Mouse (Mus musculus): ENCODE data around the gene Prkca.

Gene Prkca

DNA sequence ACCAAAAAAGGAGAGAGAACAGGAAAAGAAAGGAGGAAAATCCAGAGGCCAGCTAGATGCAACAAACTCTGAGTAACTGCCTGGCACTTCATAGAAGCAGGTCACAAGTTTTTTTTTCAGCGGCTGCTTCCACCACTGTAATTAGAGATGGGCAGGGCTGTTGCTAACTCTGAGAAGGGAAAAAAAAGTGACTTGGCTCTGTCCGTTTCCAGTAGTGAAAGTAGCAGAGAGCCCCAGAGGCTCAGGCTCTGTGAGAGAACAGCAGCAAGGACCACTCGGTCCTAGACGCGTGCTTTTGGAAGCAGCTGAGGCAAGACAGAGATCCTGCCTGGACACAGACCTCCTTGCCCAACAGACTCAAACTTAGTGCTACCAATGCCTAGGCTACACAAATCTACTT is 7.3 kb downstream of the Prkca start:
- DNase-seq, result peak; percentile 8 to 12

- DNase-seq, result peak; percentile 8 to 13
Observed at GRCm38 (mm10) chr11:108335536-108335935, 8.2 kb downstream of the Prkca start.

DNA sequence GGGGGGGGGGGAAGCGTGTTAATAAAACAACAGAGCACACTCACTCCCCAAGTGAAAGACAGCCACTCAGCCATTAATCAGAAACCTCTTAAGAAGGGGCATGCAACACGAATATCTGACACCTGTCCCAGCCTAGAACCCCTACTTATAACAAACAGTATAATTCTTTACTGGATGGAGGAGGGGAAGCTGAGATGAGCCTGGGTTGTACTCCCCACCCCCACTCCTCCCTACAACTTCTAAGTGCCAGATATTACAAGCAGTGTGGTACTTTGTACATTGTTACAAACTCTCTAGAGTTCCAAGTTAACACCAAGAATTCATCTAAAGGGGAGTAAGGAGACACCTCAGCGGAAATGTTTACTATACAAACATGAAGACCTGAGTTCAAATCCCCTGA is 9.1 kb downstream of the Prkca start:
- DNase-seq, result no peak

DNA sequence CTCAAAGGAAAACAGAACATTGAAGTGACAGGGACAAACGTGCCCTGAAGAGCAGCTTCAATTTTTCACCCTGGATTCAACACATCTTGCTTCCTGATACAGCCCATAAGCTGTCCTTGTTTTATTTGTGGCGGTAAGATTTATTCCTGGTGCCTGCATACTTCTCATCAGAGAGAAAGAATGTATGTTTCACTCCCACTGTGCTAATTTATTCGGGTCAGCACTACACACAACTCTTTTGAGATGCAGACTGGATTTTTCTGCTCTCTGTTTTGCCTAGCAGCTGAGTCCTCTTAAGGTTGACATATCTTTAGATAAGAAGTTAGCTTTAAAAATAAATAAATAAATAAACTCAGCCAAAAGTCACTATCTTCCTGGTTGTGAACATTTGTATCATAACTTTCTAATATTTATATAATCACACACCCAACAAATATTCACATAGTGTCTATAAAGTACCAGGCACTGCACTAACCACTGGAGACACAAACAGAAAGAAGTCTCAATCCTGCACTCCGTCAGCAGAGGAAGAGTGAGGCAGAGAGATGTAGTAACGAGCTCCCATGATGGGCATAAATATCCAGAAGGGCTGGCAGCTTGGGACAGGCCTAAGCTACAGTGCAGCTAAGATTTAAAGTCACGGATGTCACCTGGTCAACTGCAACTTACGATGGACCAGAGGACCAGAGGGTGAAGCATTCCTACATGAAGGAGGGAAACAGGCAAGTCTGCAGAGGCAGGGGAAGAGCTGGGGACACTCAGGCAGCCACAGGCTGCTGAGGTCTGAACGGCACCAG is 9.9 kb downstream of the Prkca start:
- DNase-seq, result no peak

GRCm38 (mm10) chr11:108333006-108333405 is 10.7 kb downstream of the Prkca start:
- no peak for DNase-seq

DNA sequence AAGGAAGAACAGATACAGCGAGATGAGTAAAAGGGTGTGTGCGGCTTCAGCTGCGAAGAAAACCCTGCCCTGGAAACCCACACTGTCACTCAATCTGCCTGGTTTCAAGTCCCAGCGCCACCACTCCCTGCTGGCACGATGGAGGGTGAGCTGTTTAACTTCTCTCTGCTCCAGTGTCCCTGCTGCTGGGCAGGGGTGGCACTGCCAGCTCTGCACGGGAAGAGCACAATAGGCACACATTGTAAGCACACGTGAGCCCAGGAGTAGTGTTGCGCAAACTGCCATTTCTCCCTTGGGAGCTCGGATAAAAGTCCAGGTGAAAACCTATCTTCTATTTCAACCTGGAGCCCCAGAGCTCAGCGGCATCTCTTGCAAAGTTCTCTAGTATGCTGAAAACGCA is 12.9 kb downstream of the Prkca start:
- no peak for DNase-seq

DNA sequence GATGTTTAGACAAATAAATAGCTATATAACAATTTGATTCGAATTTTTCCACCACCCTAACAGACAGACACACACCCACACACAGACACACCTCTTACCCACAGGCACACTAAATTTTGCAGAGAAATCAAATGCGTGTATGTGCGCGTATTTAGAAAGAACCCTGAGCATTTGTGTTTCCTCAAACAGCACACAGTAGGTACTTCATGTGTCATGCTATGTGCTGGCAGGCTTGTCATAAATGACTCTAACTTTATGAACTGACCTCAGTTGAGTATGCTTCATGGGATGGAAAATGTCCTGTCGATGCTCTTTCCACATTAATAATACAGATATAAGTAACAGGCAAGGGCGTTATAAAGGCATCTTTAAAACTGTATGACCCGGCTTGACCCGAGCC is 17.8 kb downstream of the Prkca start:
- DNase-seq, result no peak

DNA sequence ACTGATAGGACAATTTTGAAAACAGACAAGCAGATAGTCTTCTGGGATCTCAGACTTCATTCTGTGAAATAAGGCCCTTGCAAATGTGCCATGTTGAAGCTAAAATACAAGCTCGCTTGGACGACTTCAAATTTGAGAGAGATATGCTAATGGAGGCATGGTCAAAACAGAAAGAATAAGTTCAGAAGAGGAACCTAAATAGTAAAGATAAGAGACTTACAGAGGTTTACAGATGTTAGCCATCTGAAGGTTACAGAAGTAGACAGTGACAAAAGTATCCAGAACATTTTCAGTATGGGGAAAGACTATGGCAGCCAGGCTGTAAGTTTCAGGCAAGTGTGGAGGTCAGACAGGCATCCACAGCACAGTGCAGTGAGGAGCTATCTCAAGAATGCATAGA is 21.6 kb downstream of the Prkca start:
- no peak for DNase-seq

DNA sequence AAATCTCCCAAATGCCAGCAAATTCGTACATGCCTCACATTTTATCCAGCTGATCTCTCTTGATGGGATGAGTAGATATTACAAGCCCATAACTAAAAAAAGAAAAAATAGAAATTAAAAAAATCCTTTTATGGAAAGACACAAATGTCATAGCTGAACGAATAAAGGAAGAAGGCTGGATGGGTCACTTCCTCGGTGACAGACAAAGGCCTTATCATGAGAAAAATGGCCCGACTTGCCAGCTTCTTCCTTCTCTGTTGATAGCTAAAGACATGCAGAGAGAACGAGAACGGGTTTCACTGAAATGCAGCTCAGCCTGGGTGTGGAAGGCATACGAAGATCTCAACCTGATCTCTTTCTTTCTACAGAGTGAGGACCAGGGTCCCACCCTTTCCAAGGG is 23.2 kb downstream of the Prkca start:
- no peak for DNase-seq

DNA sequence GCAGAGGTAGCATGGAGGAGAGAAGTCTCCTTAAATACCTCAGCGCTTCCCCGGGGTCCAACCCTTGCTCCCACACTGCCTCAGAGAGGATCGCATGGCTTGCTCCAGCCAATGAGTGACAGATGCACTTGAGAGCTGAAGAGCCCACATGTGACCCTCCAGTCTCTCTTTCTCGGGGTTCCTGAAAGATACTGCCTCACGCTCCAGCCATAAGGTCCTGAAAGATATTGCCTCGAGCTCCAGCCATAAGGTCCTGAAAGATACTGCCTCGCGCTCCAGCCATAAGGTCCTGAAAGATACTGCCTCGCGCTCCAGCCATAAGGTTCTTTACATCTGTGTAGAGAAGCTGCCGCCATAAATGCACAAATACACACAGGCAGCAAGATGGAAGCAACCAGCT is 24.6 kb downstream of the Prkca start:
- DNase-seq, result no peak

- no peak for DNase-seq
Observed at GRCm38 (mm10) chr11:108317878-108318277, 25.9 kb downstream of the Prkca start.

GRCm38 (mm10) chr11:108315736-108316135 is 28.0 kb downstream of the Prkca start:
- DNase-seq, result no peak

DNA sequence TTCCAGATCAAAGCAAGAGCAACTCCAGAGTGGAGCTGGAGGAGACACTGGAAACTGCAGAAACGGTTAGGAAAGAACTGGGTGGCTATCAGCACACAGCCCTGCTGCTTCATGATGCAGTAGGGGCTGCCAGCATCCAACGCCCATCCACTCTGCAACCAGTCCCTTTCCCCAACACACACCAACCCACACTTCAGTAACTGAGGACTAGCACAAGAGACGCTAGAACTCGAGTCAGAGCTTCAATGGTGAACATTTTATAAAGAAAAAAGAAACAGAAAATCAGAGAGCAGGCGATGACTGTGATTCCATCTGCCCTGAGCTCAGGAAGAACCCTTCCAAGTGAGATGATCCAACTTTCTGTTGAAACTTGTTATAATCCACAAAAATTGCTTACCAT is 31.2 kb downstream of the Prkca start:
- no peak for DNase-seq

DNA sequence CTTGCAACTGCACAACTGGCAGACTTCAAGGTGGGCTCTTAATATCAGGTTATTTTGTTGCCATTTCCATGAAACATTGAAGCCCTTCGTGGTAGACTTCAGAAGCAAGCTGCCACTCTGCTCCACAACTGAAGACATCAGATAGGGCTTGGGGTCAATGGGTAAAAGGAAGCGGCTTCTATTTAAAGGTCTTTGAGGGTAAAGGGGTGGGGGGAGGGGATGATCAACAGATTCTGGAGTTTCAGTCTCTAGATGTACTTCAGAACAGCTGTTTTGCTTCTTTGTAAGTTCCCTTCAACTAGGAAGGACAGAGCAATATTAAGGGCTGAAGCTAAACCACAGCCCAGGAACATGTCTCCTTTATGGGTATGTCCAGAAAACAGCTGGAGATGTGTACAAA is 31.8 kb downstream of the Prkca start:
- DNase-seq, result no peak

DNA sequence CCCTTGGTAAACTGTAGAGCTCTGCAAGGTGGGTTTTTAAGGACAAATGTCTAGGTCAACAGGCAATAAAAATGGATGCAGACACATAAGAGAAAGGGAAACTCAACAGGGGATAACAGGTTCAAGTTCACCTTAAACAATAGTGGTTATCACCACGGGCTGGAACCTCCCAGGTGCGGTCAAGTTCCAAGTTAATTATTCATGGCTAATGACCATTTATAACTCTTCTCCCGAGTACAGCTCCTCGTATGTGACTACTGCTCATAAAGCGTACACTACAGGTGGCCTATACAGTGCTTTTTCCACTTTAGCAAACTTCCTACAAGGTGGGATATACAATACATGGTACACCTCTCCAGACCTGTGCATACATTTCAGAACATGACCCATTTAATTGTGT is 33.9 kb downstream of the Prkca start:
- peak; percentile 20 to 26 for DNase-seq

GRCm38 (mm10) chr11:108308253-108308652 is 35.5 kb downstream of the Prkca start:
- no peak for DNase-seq

- DNase-seq, result no peak
Observed at GRCm38 (mm10) chr11:108307258-108307657, 36.5 kb downstream of the Prkca start.

- DNase-seq, result no peak
Observed at GRCm38 (mm10) chr11:108303787-108304186, 39.9 kb downstream of the Prkca start.

- DNase-seq, result no peak
Observed at GRCm38 (mm10) chr11:108301796-108302490, 41.8 kb downstream of the Prkca start.

GRCm38 (mm10) chr11:108301036-108301435 is 42.7 kb downstream of the Prkca start:
- no peak for DNase-seq

DNA sequence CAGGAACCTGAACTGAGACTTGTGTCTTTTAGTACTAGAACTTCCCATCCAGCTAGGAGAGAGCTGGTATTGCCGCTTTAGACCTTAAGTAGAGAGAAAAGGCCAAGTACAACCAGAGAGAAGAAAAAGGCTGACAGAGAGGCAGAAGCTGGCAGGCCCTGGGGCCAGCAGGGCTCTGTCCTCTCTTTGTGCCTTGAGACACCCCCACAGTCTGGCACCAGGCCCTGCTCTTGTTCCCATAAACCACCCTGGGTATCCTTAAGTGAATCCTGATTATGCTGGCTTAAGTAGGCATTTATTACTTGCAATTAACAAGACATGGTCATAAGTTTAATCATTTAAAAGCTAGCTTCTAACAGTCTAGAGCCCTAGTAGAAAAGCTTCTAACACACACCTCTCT is 43.3 kb downstream of the Prkca start:
- no peak for DNase-seq

GRCm38 (mm10) chr11:108299913-108300312 is 43.8 kb downstream of the Prkca start:
- no peak for DNase-seq

DNA sequence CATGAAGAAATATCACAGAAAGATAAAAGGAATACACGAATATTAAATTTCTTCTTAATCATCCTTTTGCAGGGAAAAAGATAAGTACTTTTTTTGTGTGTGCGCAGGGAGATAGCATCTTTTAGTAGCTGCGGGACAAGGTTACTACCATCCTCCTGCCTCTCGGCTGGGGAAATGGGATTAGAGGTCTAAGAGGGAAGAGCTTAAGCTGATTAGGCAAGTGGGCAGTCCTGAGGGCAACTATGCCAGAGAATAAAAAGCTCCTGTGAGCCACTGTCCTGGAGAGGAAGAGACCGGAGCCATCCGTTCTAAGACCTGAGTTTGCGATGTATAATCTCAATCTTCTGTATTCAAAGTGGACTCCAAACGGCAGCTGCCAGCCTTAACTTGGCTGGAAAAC is 45.8 kb downstream of the Prkca start:
- no peak for DNase-seq

GRCm38 (mm10) chr11:108295373-108295772 is 48.4 kb downstream of the Prkca start:
- DNase-seq, result no peak
